ENCODE assay signal across 14 mouse cellular contexts in the genomic region with DNA sequence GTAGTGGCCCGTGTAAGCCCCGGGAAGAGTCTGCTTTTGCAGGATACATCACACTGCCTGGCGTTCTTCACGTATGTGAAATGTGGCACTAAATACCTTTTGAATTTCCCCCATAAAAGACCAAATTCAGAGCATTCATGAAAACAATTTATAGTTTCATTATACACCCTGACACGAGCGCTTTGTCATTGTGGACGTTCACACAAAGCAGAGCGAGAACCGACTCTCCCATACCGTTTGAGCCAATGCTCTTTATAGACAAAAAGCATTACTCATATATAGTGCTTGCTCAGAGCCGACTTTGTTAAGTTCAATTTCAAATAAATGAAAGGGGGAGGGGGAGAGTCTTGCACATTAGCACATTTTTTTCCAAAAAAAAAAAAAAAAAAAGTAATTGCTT.
"Had no signal": no experiment of that assay in that cellular context is flagged by ENCODE, and none has a peak within 500 bp of the region (broad histone marks: within the 10 kb centered on the region; RNA-seq: fewer than 3 reads in every experiment).

No protein-coding gene starts in this region.

- H3K36me3 ChIP-seq: limb, embryonic 10.5 days; liver, embryonic 15.5 days; stomach, embryonic 15.5 days had no signal

- H3K4me1 ChIP-seq: limb, embryonic 10.5 days; liver, embryonic 15.5 days; stomach, embryonic 15.5 days had no signal

- H3K4me3 ChIP-seq: left cerebral cortex, adult 2 months; limb, embryonic 10.5 days; liver, embryonic 15.5 days; stomach, embryonic 15.5 days had no signal

- H3K4me2 ChIP-seq: liver, embryonic 11.5 days; liver, embryonic 15.5 days; stomach, embryonic 15.5 days had no signal

- DNase-seq: kidney, adult 11 months; kidney, postnatal 10 days; lung, adult 2 months; lung, postnatal 36 days; midbrain, embryonic 14.5 days; right cerebral cortex, postnatal 14 days; thymus, adult 2 months; thymus, postnatal 25 days had no signal

- ATAC-seq: lung, postnatal 0 days had no signal

- H3K9me3 ChIP-seq: limb, embryonic 10.5 days; liver, embryonic 15.5 days; stomach, embryonic 15.5 days had no signal

- H3K27ac ChIP-seq: left cerebral cortex, adult 2 months; limb, embryonic 10.5 days; liver, embryonic 15.5 days; stomach, embryonic 15.5 days had no signal

- H3K9ac ChIP-seq: liver, embryonic 15.5 days; stomach, embryonic 15.5 days had no signal

- H3K27me3 ChIP-seq: liver, embryonic 15.5 days; stomach, embryonic 15.5 days had no signal
